Mouse (Mus musculus) intestine, embryonic 15.5 days (tissue): ENCODE data around the gene BC034090. TPM values are rescaled to one million over a fixed set of nuclear protein-coding genes. Genes with fewer than 3 reads are reported as not detected.

Source experiments
- ATAC-seq: fragments of 200-750 bp; cut with Nextera tagmentation; 2 replicates; pipeline ENCODE4 v1.8.0; 2017; ENCODE audit warnings: moderate TSS enrichment, moderate library complexity
- H3K27ac ChIP-seq: fragments of 300-500 bp; sonication (generic); 2 replicates; pipeline ENCODE4 v1.5.1; 2015; ENCODE audit warnings: mild to moderate bottlenecking, inconsistent platforms
- H3K27me3 ChIP-seq: fragments of 300-500 bp; sonication (generic); replicated peaks from 2 replicates; pipeline ENCODE4 v1.6.1; 2015; ENCODE audit warnings: inconsistent platforms
- H3K36me3 ChIP-seq: fragments of 300-500 bp; sonication (generic); 2 replicates; pipeline ENCODE4 v1.6.1; 2015; ENCODE audit warnings: inconsistent platforms
- H3K4me1 ChIP-seq: fragments of 300-500 bp; sonication (generic); replicated peaks from 2 replicates; pipeline ENCODE4 v1.6.1; 2015; ENCODE audit warnings: inconsistent platforms
- H3K4me2 ChIP-seq: fragments of 300-500 bp; sonication (generic); replicated peaks from 2 replicates; pipeline ENCODE4 v1.6.1; 2015; ENCODE audit warnings: mild to moderate bottlenecking, inconsistent platforms
- H3K4me3 ChIP-seq: fragments of 300-500 bp; sonication (generic); replicated peaks from 2 replicates; pipeline ENCODE4 v1.5.1; 2015; ENCODE audit warnings: inconsistent platforms
- H3K9ac ChIP-seq: fragments of 300-500 bp; sonication (generic); 2 replicates; pipeline ENCODE4 v1.6.1; 2015; ENCODE audit warnings: inconsistent platforms
- H3K9me3 ChIP-seq: fragments of 300-500 bp; sonication (generic); 2 replicates; pipeline ENCODE4 v1.6.1; 2016; ENCODE audit warnings: inconsistent platforms
- WGBS: fragments of 180-500 bp; shearing (Covaris S2); methylation state at CpG from one replicate; pipeline ENCODE4 v1.1.7; 2015; 5-methylcytosine and 5-hydroxymethylcytosine counted together
- polyA plus RNA-seq: library from polyadenylated mRNA; unstranded; fragments of >200 nt; fragmentation: Nextera tagmentation; extraction: Ambion mirVana; gene quantifications from 2 replicates; pipeline ENCODE4 v1.2.1, GENCODE M21; 2015

The BC034090 gene
- polyA plus RNA-seq, 1 experiment from 2014 or later: 1.7 TPM

DNA sequence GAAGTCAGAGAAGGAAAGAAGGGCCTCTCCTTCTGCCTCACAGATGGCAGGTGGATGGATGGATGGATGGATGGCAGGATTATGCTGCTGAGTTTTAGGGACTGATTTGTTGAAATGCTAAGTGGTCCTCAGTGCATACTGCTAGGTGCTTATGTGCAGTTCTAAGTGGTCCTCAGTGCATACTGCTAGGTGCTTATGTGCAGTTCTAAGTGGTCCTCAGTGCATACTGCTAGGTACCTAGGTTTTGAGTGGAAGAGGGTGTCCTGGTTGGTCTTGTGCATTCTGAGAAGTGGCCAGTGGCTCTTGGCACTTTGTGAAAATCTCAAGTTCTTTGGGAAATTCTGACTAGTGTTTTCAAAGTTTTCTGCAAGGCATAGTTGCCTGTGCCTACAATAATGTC is 74.3 kb downstream of the BC034090 start:
- ATAC-seq: no peak
- Histone ChIP-seq H3K36me3 (no peaks in the 10 kb centered on the region), H3K27ac (no peak overlapping the region), H3K27me3 (no peaks in the 10 kb centered on the region), H3K4me3 (no peak overlapping the region), H3K4me1 (no peaks in the 10 kb centered on the region), H3K9me3 (no peaks in the 10 kb centered on the region), H3K9ac (no peak overlapping the region), H3K4me2 (no peak overlapping the region)

DNA sequence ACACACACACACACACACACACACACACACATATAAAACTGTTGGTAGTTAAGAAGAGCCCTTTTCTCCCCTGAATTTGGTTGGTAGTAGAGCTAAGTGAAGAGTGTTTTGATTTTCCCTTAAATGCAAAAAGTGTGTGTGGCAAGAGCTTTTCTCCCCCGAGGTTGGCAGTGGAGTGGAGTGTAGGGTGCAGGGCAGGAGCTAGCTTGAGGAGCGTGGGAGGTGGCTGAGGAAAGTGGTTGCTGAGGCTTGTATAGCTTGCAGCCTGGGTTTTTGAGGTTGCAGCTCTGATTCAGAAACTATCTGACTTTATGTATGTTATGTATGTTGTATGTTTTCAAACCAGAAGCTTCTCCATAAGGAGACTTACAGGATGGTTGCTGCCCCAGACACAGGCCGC is 76.8 kb downstream of the BC034090 start:
- H3K4me3 ChIP-seq: no peak overlapping the region
- H3K9ac ChIP-seq: no peak overlapping the region
- 0 out of 2 replicates have a peak, but pooled peaks cover 4% of the 10 kb centered on the region for H3K4me1 ChIP-seq
- H3K27ac ChIP-seq: no peak overlapping the region
- H3K27me3 ChIP-seq: no peaks in the 10 kb centered on the region
- H3K4me2 ChIP-seq: no peak overlapping the region
- WGBS: 77% methylated on average over 3 of the region's 3 CpGs
- H3K9me3 ChIP-seq: no peaks in the 10 kb centered on the region
- no peak for ATAC-seq
- H3K36me3 ChIP-seq: no peaks in the 10 kb centered on the region

Other genes with a start within 250 kb of the BC034090 start
- 3.8 and 4.8 TPM in 2 replicates for gene Ier5, start 144.8 kb downstream of the BC034090 start, polyA plus RNA-seq
- 5.4 and 5.9 TPM in 2 replicates for gene Mr1, start 97.6 kb downstream of the BC034090 start, polyA plus RNA-seq
- 52.9 and 54.2 TPM in 2 replicates for gene Stx6, start 85.7 kb downstream of the BC034090 start, polyA plus RNA-seq
- 7.0 and 8.0 TPM in 2 replicates for gene Xpr1, start 173.0 kb upstream of the BC034090 start, polyA plus RNA-seq